Mouse (Mus musculus) heart, embryonic 10.5 days (tissue): ENCODE results near the gene Sorcs2. TPM values are rescaled to one million over a fixed set of nuclear protein-coding genes. Genes with fewer than 3 reads are reported as not detected.
A peak's percentile ranks its signal among the peaks of the same experiment; 100 is the strongest.

ENCODE experiments used
- DNase-seq: peaks from one replicate; pipeline ENCODE4 v3.0.0-alpha.2; 2017; ENCODE audit warnings: low spot score
- H3K27ac ChIP-seq: fragments of 300-500 bp; sonication (generic); 2 replicates; pipeline ENCODE4 v1.5.1; 2016; ENCODE audit warnings: mild to moderate bottlenecking
- H3K27me3 ChIP-seq: fragments of 300-500 bp; sonication (generic); 2 replicates; pipeline ENCODE4 v1.6.1; 2016; ENCODE audit warnings: mild to moderate bottlenecking; ENCODE audit not compliant: poor library complexity, insufficient read depth, severe bottlenecking
- H3K36me3 ChIP-seq: fragments of 300-500 bp; sonication (generic); 2 replicates; pipeline ENCODE4 v1.6.1; 2016; ENCODE audit warnings: mild to moderate bottlenecking, moderate library complexity
- H3K4me1 ChIP-seq: fragments of 300-500 bp; sonication (generic); 2 replicates; pipeline ENCODE4 v1.6.1; 2016; ENCODE audit warnings: mild to moderate bottlenecking
- H3K4me3 ChIP-seq: fragments of 300-500 bp; sonication (generic); 2 replicates; pipeline ENCODE4 v1.5.1; 2016; ENCODE audit warnings: mild to moderate bottlenecking, moderate library complexity
- H3K9me3 ChIP-seq: fragments of 300-500 bp; sonication (generic); 2 replicates; pipeline ENCODE4 v1.6.1; 2016; ENCODE audit warnings: mild to moderate bottlenecking, moderate library complexity
- WGBS: fragments of 180-500 bp; shearing (Covaris S2); methylation state at CpG from one replicate; pipeline ENCODE4 v1.1.7; 2016; 5-methylcytosine and 5-hydroxymethylcytosine counted together
- polyA plus RNA-seq: library from polyadenylated mRNA; unstranded; fragments of >200 nt; fragmentation: Nextera tagmentation; extraction: Ambion mirVana; gene quantifications from 2 replicates; pipeline ENCODE4 v1.2.1, GENCODE M21; 2016

Gene Sorcs2
- polyA plus RNA-seq, 1 experiment from 2014 or later = 6.9 TPM

DNA sequence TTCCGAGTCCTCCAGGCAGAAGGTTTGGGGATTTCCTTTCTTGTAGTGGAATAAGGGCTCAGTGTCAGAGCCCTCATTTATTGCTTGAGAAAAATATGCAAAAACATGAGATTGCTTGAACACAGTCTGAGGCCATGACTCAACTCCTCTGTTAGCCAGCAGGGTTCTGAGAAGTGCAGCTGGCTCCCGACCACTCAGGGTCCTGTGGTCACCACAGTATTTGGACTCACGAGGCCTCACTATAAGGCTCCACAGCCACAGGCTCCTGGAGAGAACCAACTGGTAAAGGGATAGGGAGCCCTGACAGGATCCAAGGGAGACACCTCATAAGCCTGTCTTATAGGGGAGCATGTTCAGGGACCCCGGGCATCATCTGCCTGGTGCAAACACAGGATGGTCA lies 15.2 kb downstream of the Sorcs2 start:
- H3K4me1 ChIP-seq = peaks cover 89% of the 10 kb centered on the region
- no peak overlapping the region for H3K4me3 ChIP-seq
- no peak for DNase-seq
- no peaks in the 10 kb centered on the region for H3K36me3 ChIP-seq
- H3K27ac ChIP-seq = peak overlapping the region; percentile 88; the same call in 1 of the 2 replicates
- H3K27me3 ChIP-seq = no peaks in the 10 kb centered on the region
- no peaks in the 10 kb centered on the region for H3K9me3 ChIP-seq
- WGBS = 85% methylated on average over 4 of the region's 4 CpGs

- 59% methylated on average over 8 of the region's 8 CpGs for WGBS
- no peaks in the 10 kb centered on the region for H3K9me3 ChIP-seq
- peak overlapping the region; percentile 48; the same call in 1 of the 2 replicates for H3K27ac ChIP-seq
- H3K36me3 ChIP-seq = no peaks in the 10 kb centered on the region
- no peak for DNase-seq
- H3K4me1 ChIP-seq = peaks cover 89% of the 10 kb centered on the region
- H3K27me3 ChIP-seq = no peaks in the 10 kb centered on the region
- H3K4me3 ChIP-seq = no peak overlapping the region
Observed at GRCm38 (mm10) chr5:36382134-36382693, 15.7 kb downstream of the Sorcs2 start.

- peaks cover 88% of the 10 kb centered on the region for H3K4me1 ChIP-seq
- no peaks in the 10 kb centered on the region for H3K36me3 ChIP-seq
- DNase-seq = no peak
- 58% methylated on average over 6 of the region's 6 CpGs for WGBS
- H3K27me3 ChIP-seq = no peaks in the 10 kb centered on the region
- no peak overlapping the region for H3K4me3 ChIP-seq
- H3K9me3 ChIP-seq = no peaks in the 10 kb centered on the region
- H3K27ac ChIP-seq = peak overlapping the region; percentile 68; the same call in 1 of the 2 replicates
Observed at GRCm38 (mm10) chr5:36379938-36380511, 17.9 kb downstream of the Sorcs2 start.

- H3K27me3 ChIP-seq = no peaks in the 10 kb centered on the region
- no peaks in the 10 kb centered on the region for H3K9me3 ChIP-seq
- 87% methylated on average over 2 of the region's 2 CpGs for WGBS
- H3K4me3 ChIP-seq = no peak overlapping the region
- peak overlapping the region; percentile 56; the same call in 1 of the 2 replicates for H3K27ac ChIP-seq
- no peaks in the 10 kb centered on the region for H3K36me3 ChIP-seq
- H3K4me1 ChIP-seq = peaks cover 86% of the 10 kb centered on the region
- DNase-seq = no peak
Observed at GRCm38 (mm10) chr5:36378370-36378738, 19.6 kb downstream of the Sorcs2 start.

DNA sequence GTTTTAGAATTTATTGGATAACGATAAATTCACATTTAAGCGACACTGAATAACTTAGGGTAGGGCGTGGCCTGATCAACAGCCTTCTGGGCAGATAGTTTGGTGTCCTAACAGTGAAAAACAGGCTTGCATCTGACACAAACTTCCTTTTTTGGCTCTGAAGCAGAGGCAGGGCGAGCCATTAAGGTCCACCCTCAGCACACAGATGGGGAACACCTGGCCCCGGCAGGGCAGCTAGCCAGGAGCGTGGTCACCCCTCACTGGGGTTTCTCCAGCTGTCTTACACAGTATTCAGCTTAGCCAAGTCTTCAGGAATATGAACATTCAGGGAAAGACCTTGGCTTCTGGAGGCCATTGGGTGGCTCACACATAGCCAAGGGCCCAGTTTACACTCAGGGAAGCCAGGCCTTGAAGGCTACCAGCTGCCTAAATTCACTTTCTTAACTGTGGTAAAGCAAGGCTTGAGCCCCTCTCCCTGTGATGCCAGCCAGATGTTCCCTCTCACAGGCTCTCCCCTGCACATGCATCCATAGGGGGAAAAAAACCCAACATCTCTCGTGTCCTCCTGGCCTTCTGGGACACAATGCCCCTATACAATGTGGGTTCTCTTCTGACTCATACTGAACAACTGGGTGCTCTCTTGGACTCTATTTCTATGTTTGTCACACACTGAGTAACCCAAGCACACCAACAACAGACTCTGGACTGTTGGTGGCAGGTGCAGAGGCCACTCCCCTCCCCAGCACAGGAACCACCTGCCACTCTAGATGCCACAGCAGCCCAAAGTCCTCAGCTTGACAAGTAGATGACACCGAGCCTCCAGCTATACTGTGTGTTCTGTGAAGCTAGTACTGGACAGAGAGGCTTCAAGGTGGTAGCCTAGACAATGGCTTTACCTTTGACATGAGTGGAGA lies 20.2 kb downstream of the Sorcs2 start:
- Histone ChIP-seq H3K4me3 (no peak overlapping the region), H3K36me3 (no peaks in the 10 kb centered on the region), H3K9me3 (no peaks in the 10 kb centered on the region), H3K4me1 (peaks cover 86% of the 10 kb centered on the region), H3K27me3 (no peaks in the 10 kb centered on the region), H3K27ac (peak overlapping the region; percentile 56; the same call in 1 of the 2 replicates)
- DNase-seq = no peak
- 84% methylated on average over 8 of the region's 8 CpGs for WGBS

GRCm38 (mm10) chr5:36375886-36376285 lies 22.1 kb downstream of the Sorcs2 start:
- no peaks in the 10 kb centered on the region for H3K9me3 ChIP-seq
- DNase-seq = no peak
- H3K36me3 ChIP-seq = no peaks in the 10 kb centered on the region
- 0 out of 2 replicates have a peak, but pooled peaks cover 6% of the 10 kb centered on the region for H3K27me3 ChIP-seq
- WGBS = 55% methylated on average over 8 of the region's 8 CpGs
- peaks cover 88% of the 10 kb centered on the region for H3K4me1 ChIP-seq
- H3K4me3 ChIP-seq = no peak overlapping the region
- no peak overlapping the region for H3K27ac ChIP-seq

- no peak overlapping the region for H3K4me3 ChIP-seq
- 71% methylated on average over 19 of the region's 19 CpGs for WGBS
- H3K27ac ChIP-seq = peak overlapping the region; percentile 80
- H3K27me3 ChIP-seq = 0 out of 2 replicates have a peak, but pooled peaks cover 6% of the 10 kb centered on the region
- no peak for DNase-seq
- no peaks in the 10 kb centered on the region for H3K36me3 ChIP-seq
- no peaks in the 10 kb centered on the region for H3K9me3 ChIP-seq
- H3K4me1 ChIP-seq = peaks cover 85% of the 10 kb centered on the region
Observed at GRCm38 (mm10) chr5:36374221-36375050, 23.5 kb downstream of the Sorcs2 start.

- DNase-seq = no peak
- Histone ChIP-seq H3K36me3 (no peaks in the 10 kb centered on the region), H3K27ac (peak overlapping the region; percentile 80), H3K9me3 (no peaks in the 10 kb centered on the region), H3K27me3 (0 out of 2 replicates have a peak, but pooled peaks cover 6% of the 10 kb centered on the region), H3K4me1 (peaks cover 85% of the 10 kb centered on the region), H3K4me3 (no peak overlapping the region)
- WGBS = 32% methylated on average over 11 of the region's 11 CpGs
Observed at GRCm38 (mm10) chr5:36373246-36373891, 24.6 kb downstream of the Sorcs2 start.

GRCm38 (mm10) chr5:36371731-36372130 lies 26.2 kb downstream of the Sorcs2 start:
- no peaks in the 10 kb centered on the region for H3K36me3 ChIP-seq
- DNase-seq = no peak
- H3K27ac ChIP-seq = 0 out of 2 replicates have a peak overlapping the region, but pooled peaks have one; percentile 17
- H3K4me1 ChIP-seq = peaks cover 86% of the 10 kb centered on the region
- 0 out of 2 replicates have a peak, but pooled peaks cover 6% of the 10 kb centered on the region for H3K27me3 ChIP-seq
- 66% methylated on average over 5 of the region's 5 CpGs for WGBS
- no peaks in the 10 kb centered on the region for H3K9me3 ChIP-seq
- no peak overlapping the region for H3K4me3 ChIP-seq

DNA sequence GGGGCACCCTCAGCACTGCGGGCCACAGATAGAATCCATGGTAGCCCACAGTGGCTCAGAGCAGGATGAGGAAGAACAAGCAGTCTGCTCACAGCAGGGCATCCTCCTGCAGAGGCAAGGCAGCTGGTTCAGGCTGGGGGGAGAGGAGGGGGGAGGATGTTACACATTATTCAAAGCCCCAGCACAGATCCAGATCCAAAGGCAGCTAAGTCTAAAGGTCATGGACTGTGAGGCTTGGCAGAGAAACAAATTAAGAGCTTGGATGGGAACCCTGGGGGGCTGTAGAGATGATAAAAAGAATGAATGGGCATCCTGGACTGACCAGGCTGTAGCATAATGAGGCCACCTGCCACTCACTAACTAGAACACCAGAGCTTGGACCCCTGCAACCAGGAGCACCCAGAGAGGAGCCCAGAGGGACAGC lies 28.7 kb downstream of the Sorcs2 start:
- Histone ChIP-seq H3K4me3 (no peak overlapping the region), H3K9me3 (no peaks in the 10 kb centered on the region), H3K27me3 (0 out of 2 replicates have a peak, but pooled peaks cover 6% of the 10 kb centered on the region), H3K4me1 (peaks cover 80% of the 10 kb centered on the region), H3K36me3 (no peaks in the 10 kb centered on the region), H3K27ac (peak overlapping the region; percentile 87)
- 58% methylated on average over 1 of the region's 1 CpGs for WGBS
- no peak for DNase-seq

DNA sequence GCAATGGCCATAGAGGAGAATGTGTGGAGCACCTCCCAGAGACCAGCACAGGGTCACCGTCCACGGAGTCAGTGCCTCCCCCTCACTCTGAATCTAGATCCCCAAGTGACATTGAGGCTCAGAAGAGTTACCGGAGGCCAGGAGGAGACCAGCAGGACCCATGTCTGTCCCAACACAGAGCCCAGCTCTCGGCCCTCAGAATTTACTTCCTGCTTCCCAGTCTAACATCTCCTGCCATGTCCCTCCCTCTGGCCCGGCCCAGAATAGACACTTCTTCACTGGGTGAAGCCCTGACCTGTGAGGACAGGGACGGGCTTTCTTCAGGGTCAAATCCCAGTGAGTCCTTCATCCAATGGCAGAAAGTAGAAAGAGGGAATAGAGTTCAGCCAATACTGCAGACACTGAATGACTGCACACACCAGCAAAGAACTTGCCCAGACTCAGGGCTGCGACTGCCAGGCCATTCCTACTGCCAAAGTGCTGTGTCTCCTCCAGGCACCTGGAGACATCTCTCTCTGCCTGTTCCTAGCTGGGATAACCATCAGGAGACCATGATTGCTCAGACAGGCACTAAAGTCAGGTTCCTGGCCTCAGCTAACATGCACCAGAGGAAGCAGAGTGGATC lies 29.3 kb downstream of the Sorcs2 start:
- 64% methylated on average over 7 of the region's 7 CpGs for WGBS
- peak overlapping the region; percentile 87 for H3K27ac ChIP-seq

More for the DNA sequence above, 29.3 kb downstream of the Sorcs2 start:
- Histone ChIP-seq H3K27me3 (0 out of 2 replicates have a peak, but pooled peaks cover 6% of the 10 kb centered on the region), H3K4me1 (peaks cover 75% of the 10 kb centered on the region), H3K36me3 (no peaks in the 10 kb centered on the region), H3K9me3 (no peaks in the 10 kb centered on the region), H3K4me3 (no peak overlapping the region)
- DNase-seq = no peak
